Mouse (Mus musculus) adrenal gland, adult (tissue): ENCODE data around the gene Ociad1.

Source experiments
- DNase-seq, 2 experiments: peaks; one replicate each; pipeline ENCODE4 v3.0.0; 2022 to 2023; ENCODE audit warnings: low spot score in 1 of 2; ENCODE audit not compliant: inconsistent age in 2 of 2

The Ociad1 gene

GRCm38 (mm10) chr5:73292502-73293457 lies at the start of gene Ociad1:
Gene Ociad1, plus strand, starts transcription at chr5:73292784.
- DNase-seq, result peak; percentile 96 to 98

- DNase-seq, result no peak
Measured at GRCm38 (mm10) chr5:73244403-73244802, 48.2 kb upstream of the Ociad1 start.

DNA sequence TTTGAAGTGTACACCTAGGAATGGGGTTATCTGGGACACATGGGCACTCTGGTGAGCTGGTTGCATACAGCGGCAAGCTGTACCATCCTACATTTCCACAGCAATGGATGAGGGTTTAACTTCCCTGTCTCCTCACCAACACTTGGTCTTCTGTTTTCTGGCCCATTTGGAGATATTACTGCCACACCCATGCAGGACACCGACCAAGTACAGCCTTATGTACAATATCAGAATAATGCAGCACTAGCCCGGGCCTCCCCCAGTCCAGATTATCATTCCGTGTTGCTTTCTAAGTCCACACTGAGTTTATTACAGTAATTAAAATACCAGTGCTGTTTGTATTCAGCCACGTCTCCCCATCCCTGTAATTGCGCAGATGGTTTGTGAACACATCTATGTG lies 46.2 kb upstream of the Ociad1 start:
- DNase-seq, result no peak

DNA sequence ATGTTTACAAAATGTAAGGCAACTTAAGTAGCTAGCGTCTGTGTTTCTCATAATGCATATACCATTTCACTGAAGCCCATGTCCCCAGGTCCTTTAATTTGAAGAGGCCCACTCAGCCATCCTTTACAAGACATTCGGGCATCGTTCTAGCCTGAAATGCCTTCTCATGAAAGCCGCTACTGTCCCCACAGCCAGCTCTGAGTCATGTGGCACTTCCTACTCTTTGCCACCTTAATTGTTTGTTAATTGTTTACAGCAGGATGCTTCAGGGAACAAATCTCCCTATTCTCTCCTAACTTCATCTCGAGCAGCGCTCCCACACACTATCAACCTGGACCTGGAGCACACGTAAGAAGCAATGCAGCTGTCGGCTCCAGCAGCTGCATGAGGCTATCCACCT lies 44.4 kb upstream of the Ociad1 start:
- DNase-seq, result no peak

DNA sequence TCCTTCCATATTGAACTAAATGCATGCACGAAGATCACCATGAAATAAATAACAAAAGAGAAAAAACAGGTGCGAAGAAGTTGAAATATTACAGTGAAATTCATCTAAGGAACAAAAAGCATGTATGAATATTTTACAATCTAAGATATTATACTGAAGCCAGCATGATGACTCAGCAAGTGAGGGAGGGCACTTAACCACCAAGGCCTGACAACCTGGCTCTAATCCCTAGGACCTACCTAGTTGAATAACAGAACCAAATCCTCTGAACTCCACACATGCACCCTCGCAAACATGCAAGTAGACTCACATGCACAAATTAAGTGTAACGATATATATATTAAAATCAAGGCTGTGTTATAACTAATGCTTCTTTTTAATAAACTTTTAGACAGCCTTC lies 43.2 kb upstream of the Ociad1 start:
- DNase-seq, result peak in 1 of 2 experiments; percentile 53

GRCm38 (mm10) chr5:73252739-73253138 lies 39.8 kb upstream of the Ociad1 start:
- DNase-seq, result no peak

DNA sequence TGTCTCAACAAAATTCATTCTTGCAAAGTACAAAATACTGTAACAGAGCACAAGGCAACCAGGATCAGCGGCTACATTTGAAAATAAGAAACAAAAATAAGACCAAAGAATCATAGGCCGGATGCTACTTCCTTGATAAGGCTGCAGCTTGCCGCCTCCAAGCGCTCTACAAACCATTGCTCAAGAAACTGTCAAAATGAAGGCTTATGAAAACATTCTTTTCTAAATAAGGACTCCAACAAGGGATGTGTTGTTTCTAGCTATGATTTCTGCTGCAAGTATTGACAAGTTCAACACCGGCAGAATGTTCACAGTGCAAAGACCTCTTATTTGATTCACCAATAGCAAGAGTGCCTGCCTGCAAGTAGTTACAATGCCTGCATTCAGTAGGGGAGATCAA lies 37.9 kb upstream of the Ociad1 start:
- peak in 1 of 2 experiments; percentile 65 for DNase-seq

DNA sequence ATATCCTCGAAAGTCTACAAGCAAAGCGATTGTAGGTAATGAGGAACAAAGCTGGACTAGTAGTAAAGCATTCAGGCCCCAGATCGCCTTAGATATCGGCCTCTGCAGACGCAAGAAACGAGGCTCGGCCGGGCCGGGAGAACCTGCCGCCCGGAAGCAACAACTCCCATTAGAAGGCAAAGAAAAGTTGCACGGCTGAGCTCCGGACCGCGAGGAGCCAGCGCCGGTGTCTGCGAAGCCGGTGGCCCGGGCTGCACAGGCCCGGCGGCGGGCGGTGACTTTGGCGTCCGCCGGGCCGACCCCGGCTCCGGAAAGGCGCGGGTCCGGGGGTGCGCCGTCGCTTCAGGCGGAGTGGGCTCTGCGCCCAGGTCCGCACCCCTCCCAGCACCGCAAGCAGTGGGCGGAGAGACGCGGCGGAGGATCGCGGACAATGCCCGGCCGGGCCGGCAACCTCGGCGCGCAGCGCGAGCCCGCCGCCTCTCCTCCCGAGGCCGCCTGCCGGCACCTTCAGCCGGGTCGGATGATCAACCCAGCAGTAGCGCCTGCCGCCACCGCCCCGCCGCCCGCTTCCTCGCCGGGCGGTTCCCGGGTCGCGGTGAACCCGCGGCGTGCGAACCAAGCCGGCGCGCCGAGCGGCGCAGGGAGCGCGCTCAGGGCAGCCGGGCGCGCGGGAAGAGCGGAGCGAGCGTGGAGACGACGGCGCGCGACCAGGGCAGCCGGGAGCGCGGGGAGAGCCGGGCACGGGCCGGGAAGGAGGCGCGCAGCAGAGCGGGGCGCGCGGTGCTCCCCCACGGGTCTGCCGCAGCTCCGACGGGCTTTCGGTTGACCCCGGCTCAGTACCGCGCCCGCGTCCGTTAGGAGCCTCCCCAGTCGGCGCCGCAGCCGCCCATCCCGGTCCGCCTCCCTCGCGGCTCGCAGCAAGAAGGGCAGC lies 37.0 kb upstream of the Ociad1 start:
- DNase-seq, result peak; percentile 74 to 91

DNA sequence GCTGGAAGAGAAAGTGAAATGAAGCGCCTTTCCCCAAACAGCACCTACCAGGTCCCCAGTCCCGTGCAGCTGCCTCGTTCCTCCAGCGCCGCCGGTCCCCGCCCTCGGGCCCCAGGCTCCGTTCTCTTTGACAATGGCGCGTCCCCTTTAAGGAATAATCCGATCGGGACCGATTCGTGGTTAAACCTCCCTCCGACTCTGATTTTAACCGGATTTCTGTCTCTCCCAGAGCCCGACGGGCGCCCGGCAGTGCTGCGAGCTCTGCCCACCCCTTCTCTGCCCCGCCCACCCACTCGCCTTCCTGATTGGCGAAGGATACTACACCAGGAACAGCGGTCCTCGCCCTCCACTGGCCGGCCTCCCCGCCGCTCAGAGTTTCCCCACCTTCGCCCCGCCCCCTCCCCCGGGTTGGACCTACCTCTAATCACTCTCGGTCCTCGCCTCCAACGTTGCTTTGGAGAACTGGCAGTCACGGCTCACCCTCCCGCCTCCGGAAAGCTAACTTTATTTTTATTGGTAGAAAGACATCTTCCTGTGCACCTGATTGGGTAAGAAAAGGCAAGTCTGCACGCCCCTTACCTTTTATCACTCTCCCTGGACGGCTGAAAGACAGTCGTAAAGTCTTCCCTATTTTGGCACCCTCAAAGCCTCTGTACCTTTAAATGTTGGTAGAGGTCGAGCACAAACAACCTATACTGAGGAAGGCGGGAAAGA lies 36.1 kb upstream of the Ociad1 start, which contains the start of gene Fryl:
Gene Fryl (minus strand): TSS at position 268 of the 714 bp plus-strand sequence.
- peak; percentile 95 to 98 for DNase-seq

- DNase-seq, result no peak
Measured at GRCm38 (mm10) chr5:73257096-73257495, 35.5 kb upstream of the Ociad1 start.

DNA sequence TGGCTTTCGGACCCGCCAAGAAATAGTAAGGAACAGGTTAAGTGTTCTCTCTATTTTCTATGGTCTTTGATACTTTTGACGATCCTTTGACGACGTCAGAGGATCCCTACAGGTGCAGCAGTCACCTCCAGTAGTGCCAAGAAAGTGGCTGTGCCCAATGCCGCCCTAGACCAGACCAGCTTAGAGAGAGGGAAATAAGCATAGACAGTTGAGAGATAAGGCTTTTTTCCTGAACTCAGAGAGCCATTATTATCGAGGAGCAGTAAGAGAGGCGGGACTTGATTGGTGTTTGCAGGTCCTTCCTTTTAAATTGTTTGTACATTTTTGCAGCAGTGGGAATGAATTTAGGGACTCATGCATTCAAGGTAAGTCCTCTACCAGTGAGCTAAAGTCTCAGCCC lies 34.9 kb upstream of the Ociad1 start:
- DNase-seq, result no peak

DNA sequence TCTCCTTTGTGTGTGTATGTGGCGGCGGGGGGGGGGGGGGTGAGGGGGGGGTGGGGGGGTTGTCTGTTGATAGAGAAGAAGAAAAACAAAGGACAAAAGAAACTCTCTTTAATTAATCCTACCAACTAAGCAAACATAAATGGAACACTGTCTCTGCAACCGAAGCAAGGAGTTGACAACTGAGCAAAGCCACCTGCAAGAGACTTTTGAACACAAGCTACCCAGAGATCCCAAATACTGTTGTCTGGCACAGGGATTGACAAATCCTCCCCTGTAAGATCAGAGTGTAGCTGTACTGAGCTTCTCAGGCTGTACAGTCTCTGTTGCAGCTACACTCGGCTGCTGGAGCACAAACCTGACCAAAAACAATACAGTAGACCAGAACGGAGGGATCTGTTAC lies 28.5 kb upstream of the Ociad1 start:
- no peak for DNase-seq

DNA sequence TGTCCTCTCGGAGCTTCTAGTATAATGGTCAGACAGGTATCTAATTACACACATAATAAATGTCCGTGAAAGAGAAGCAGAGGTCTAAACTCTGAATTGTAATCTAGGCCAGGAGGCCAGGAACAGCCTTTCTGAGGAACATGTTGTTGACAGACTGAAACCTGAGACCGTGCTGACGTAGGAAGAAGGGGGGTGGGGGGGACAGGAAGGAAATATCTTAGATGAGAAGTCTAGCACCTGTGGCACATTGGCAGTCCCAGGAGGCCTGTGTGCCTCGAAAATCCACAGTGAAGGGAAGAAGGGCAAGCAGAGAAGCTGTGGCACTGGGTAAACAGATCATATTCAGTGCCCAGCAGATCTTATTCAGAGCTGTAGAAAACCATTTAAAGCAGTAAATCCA lies 27.1 kb upstream of the Ociad1 start:
- no peak for DNase-seq

GRCm38 (mm10) chr5:73268636-73269213 lies 23.9 kb upstream of the Ociad1 start:
- peak in 1 of 2 experiments; percentile 33 for DNase-seq

- DNase-seq, result no peak
Measured at GRCm38 (mm10) chr5:73270612-73271011, 22.0 kb upstream of the Ociad1 start.

DNA sequence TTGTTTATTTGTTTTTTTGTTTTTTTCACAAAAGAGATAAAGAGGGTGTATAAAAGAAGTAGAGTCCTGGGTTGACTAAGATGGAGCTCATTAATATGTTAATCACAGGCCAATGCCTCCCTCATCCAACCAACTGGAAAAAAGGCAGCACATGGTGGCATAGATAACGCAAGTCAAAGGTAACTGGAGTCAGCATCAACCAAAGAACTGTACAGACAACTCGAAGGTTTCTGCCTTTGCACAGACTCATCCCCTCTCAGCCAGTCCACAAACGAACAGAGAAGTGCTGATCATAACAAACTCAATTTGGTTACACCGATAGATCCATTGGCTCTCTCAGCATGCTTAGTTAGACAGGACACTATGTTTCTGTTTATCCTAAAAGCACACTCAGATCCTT lies 19.4 kb upstream of the Ociad1 start:
- no peak for DNase-seq

DNA sequence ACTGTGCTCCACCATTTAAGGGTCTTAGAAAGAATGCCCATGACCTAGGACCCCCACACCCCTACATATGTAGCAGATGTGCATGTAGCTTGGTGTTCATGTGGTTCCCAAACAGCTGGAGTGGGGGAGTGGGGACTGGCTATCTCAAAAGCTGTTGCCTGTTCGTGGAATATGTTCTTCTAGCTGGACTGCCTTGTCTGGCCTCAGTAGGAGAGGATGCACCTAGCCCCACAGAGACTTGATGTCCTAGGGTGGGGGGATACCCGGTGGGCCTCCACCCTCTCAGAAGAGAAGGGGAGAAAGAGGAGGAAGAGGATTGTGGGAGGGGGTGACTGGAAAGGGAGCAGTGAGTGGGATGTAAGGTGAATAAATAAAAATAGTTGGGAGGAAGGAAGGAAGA lies 17.6 kb upstream of the Ociad1 start:
- no peak for DNase-seq

GRCm38 (mm10) chr5:73279190-73279589 lies 13.4 kb upstream of the Ociad1 start:
- DNase-seq, result no peak

DNA sequence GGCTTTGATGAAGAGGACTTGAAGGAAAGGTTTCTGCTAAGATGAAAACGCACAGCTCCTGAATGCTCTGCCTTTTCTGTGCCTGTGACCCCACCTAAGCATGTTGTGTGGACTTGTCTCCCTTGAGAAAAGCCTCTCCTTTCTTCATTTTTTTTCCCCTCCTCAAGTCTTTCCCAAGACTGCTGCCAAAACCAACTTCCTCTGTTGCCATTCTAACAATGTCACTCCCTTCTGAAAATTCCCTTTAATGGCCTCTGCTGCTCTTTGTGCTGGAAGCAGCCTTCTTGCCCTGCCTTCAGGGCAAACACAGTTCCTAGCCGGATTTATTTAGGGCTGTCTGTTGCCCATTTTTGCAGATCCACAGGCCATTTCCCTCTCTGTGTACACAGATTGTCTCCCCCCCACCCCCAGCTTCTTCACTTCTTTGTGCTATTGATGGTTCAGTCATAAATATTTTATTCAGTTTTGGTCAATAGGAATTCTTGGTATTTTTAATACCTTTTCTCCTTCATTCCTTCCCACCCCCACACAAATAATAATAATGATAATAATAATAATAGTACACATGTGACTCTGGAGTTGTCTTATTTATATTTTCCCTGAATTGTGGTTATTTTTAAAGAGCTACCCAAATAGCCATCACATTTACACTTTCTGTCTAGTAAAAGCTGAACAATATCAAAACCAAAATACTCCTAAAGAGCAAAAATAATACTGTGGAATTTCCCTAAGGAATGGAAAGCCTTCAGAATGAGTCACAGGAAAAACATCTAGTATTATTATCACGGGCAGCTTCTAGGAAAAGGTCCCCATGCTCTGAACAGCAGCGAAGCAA lies 12.6 kb upstream of the Ociad1 start:
- DNase-seq, result no peak

DNA sequence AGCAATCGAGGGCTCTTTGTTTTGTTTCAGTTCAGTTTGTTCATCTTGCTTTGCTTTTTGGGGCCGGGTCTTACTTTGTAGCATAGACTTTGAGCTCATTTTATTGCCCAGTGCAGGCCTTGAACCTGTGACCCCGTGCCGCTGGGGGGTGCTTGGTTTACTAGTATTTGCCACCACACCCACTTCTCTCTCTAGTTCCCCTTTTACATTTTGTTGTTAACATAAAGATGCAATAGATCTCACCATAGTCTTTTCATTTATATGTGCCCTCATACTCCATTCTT lies 12.1 kb upstream of the Ociad1 start:
- peak in 1 of 2 experiments; percentile 35 for DNase-seq
